Mouse (Mus musculus): Measurements from ENCODE around the gene Cyb561d2.
"Not testable (repeated sequence)": the region's sequence is repeated elsewhere in the genome, so short reads cannot be mapped to it uniquely, and the experiment has no call there.

The Cyb561d2 gene

DNA sequence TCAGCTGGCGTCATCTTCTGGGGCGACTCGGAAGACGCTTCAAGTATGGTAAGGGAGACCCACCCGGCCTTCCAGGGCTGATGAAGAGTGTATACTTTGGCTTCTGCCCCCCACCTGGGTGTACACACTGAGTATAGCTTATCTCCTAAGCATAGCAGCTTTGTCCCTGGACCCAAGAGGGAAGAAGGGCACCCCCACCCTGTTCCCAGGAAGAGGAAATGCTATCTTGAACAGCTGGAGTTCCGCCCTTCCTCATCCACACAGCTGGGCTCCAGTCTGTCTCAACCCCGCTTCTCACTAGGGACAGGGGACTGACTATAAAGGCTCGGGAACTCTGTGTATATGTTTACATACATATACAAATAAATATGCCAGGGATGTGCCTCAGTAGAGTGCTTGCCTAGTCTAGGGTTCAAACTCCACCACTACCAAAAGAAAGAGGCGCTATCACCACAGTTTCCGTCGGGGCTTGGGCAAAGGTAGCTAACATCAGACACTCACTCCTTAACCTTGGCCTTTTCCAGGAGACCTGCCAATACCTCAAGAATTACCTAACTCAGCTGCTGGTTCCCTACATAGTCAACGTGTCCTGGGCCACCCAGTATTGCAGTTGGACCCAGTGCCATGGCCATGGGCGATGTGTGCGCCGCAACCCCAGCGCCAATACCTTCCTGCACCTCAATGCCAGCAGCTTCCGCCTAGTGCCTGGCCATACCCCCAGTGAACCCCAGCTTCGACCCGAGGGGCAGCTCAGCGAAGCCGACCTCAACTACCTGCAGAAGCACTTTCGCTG lies 29.7 kb upstream of the Cyb561d2 start:
- in situ Hi-C loops (cut with MboI, MseI): no loop called here

DNA sequence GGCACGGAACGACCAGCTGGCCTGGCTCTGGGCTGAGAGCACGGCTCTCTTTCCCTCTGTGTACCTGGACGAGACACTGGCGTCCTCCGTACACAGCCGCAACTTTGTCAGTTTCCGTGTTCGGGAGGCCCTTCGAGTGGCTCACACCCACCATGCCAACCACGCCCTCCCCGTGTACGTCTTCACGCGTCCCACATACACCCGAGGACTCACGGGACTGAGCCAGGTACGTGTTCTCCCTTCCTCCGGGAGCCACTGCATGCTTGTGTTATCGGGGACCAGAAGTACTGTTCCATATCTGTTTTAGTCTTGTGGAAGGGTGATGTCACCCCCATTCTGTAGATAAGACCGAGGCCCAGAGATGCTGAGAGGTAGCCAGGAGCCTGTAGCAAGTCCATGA lies 28.9 kb upstream of the Cyb561d2 start:
- in situ Hi-C loops (cut with MboI, MseI): no loop called here

DNA sequence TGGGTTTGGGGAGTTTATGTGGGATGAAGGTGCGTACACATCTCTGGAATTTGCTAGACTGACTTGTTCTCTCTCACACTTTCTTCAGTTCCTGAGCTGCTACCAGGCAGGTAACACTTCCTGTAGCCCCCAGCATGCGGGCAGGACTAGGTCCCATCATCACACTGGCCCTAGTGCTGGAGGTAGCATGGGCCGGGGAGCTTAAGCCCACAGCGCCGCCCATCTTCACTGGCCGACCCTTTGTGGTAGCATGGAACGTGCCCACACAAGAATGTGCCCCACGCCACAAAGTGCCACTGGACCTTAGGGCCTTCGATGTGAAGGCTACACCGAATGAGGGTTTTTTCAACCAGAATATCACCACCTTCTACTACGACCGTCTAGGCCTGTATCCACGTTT lies 28.0 kb upstream of the Cyb561d2 start:
- in situ Hi-C loops (cut with MboI, MseI): no loop called here

DNA sequence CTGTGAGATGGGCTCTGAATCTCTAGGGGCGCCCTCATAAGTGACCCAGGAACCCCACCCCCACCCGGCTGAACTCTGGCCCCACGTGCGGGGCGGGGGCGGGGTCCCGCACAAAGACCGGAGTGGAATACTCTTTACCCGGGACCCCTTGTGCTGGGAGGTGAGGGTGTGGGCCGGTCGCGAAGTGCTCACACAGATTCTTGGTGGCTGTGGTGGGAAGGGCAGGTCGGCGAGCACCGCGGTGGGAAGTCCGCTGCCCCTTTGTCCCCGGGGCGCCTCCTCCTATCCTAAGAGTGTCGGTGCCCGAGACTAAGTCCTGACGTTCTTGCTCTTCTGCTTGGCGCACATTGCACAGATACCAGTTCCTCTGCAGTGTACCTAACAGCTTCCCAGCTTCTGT lies 27.3 kb upstream of the Cyb561d2 start:
- in situ Hi-C loops (cut with MboI, MseI): no loop called here

DNA sequence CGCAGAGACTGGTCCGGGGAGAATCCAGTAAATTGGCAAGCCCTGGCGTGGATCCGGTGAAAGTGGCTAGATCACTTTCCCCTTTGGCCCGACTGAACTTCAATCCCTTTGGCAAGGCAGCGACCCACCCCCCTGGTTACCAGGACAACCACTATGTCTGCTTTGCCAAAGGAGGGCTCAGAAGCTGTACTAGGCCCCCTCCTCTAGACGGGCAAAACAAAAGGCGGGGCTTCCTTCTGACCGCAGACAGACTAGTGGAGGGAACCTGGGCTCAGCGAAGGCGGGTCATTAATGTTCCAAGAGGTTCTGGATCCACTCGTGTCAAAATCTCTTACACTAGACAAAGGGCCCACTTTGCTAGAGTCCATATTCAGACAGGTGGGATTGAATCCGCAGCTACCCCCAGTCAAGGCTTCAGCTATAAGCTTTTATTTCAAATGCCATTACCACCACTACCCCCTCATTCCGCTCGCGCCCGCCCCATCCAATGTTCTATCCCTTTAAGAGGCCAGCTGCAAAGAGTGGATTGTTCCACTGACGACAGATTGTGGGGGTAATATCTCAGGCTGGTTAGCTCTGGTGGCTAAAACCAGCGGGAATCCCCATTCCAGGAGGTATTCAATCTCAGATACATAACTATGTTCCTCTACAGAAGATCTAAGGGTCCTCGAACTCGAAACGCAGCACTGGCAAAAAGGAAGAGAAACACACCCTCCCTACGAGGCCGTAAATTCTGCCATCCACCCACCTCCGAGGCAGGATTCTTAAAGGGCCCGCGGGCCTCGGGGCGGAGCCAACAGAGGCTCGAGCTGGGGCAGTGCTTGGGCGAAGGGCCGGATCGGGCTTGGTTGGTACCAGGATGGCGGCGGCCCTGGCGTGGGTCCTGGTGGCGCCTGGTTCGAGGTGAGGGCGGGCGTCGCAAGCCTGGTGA lies 26.6 kb upstream of the Cyb561d2 start:
- in situ Hi-C loops (cut with MboI, MseI): no loop called here

DNA sequence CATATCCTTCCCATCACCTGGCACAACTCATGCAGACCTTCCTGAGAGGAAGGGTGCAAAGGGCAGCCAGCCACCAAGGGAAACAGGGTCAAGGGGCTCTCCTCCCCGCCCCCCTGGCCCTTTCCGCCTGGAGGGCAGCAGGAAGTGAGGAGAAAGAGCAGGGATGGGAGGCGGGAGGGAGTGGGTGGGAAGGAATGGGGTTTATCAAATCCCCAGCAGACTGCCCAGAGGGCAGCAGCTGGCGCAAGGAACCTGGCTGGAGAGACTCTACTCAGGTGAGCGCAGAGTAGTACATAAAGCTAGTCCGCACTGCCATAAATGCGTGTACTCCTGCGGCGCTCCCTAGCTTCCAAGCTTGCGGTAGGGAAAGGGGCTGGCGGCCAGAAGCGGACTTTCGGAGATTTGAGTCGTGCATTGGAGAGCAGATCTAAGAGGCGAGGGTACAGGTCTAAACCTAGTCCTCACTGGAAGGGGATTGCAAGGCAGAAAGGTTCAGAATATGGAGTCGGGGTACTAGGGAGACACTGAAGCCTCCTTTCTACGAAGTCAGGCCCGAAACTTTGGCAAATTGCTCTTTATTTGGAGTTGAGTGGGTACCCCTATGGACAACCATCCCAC lies 25.8 kb upstream of the Cyb561d2 start, which contains the start of gene Hyal2:
Gene Hyal2, plus strand, starts transcription at position 244 of the 618 bp plus-strand sequence.
- in situ Hi-C loops (cut with MboI, MseI): no loop called here

DNA sequence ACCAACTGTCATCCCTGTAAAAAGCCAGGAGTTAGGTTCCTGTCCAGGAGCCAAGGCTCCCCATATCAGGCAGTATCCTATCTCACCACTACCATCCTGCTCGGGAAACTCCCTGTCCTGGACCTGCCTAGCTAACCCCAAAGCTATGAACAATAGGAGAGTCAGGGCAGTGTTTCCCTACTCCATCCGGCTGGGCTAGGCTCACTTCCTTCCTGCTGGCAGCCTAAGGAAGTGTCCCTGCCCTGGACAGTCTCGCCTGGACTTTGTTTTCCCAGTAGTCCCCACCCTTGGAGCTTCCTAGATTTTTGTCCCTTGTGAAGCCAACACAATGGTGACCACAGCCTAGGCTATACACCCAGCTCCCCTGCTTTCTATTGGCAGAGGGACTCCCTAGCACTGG lies 24.9 kb upstream of the Cyb561d2 start:
- in situ Hi-C loops (cut with MboI, MseI): no loop called here

DNA sequence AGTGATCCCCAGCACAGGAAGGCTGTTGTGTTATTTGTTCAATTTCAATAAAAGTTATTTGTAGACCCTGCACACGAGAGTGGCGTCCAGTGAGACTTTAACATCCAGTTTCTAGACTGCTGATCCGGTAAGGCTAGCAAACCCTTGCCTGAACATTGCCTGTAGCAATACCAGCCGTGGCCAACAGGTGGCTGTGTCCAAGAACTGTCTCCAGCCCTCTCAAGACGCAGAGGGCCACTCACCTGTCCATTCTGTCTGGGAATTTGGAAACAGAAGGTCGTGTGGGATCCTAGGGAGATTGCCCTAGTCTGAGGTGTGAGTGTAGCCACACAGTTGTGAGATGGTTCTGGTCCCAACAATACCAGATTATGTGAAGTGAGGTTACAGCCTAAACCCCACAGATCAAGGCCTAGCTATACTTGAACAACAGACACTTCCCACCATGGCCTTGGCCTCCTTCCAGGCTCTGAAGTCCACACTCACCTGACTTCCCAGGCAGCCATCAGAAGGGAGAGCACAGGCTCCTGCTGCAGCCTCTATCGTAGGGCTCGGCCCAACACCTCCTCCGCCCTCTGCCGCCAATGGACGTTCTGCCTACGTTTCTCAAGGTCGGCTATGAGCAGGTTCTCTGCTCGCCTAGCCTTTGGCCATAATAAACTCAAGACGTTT lies 24.2 kb upstream of the Cyb561d2 start:
- in situ Hi-C loops (cut with MboI, MseI): no loop called here

DNA sequence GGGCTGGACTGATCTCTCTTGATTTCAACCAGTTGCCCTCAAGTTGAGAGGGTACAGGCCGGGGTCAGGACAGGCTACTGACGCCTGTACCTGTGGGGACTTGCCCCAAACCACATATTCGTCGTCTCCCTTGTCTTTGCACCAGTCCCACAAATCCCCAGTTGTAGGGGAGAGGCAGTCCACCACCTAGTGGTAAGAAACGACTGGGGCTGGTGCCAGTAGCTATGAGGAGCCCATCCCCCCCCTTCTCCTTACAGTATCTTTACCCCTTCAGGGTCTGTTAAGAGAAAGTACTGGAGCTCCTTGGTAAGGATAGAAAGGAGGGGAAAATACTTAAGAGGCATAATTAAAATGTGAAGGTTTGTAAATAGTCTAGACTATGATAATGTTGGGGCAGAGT lies 23.6 kb upstream of the Cyb561d2 start:
- in situ Hi-C loops (cut with MboI, MseI): not testable (repeated sequence)

DNA sequence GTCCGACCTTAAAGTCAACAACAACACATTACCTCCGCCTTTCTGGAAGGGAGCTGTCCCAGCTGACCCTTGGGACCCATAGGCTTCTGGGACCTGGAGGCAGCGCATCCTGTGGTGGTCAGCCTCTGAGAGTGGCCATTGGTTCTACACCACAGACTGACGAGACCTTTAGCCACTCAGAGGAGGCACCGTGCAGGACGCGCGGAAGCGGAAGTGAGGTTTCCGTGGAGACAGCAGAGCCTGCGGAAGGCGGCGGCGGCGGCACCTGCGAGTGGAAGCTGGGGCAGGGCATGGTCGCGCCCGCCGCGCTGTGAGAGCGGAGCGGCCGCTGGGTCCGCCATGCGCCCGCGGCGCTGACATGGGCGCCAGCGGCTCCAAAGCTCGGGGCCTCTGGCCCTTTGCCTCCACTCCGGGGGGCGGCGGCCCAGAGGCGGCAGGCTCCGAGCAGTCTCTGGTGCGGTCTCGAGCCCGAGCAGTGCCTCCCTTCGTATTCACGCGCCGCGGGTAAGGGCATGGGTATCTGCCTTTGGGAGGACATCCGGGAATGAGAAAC lies 21.1 kb upstream of the Cyb561d2 start, which contains the start of gene Tusc2:
Gene Tusc2, plus strand, starts transcription at position 227 of the 553 bp plus-strand sequence.
- in situ Hi-C loops (cut with MboI, MseI): no loop called here

DNA sequence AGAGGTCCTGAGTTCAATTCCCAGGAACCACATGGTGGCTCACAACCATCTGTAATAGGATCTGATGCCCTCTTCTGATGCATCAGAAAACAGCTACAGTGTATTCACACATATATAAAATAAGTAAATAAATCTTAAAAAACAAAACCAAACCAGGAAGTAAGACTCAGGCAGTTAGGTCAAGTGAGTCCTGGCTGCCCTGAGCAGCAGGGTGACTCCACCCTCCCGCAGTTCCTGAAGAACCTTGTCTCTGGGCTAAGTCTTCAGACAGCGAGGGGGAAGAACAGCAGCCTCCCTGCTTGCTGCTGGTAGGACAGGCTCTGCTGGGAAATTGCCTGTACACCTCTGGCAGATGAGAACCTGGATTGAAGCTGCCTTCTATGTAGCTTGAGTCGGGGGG lies 14.4 kb upstream of the Cyb561d2 start:
- in situ Hi-C loops (cut with MboI, MseI): no loop called here

DNA sequence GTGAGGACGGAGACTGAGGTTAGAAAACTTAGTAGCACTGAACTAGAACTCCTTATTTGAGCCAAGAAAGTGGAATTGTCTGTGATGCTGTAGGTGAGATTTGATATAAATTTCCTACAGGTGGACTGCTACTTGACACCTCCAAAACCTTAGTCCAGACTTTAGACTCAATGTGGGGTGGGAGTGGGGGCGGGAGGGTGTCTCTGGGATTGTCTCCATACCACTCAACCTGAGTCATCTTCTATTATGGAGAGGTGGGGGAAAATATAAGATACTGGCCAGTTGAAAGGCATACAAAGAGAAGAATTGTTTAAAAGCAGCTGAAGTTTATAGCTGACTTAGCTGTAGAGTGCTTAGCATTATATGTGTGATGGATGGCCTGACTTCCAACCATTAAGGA lies 13.7 kb upstream of the Cyb561d2 start:
- in situ Hi-C loops (cut with MboI, MseI): no loop called here

DNA sequence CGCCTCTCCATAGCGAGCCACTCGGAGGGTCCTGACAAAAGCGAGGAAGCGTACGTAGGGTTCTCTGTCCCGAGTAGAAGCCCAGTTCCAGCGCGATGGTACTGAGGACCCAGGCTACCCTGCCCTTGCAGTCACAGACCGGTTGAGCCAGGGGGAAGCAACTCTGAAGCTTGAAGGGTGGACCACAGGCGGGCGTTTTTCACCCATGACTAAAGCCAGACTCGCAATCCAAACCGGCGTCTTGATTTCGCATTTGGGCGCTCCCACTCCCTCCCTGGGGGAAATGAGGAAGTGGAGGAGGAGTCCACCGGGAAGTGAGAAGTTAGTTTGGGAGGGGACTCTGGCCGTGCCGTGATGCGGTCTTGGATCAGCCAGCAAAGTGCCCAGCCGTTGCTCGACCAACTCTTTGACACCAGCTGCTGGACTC lies 13.1 kb upstream of the Cyb561d2 start:
- in situ Hi-C loops (cut with MboI, MseI): no loop called here

DNA sequence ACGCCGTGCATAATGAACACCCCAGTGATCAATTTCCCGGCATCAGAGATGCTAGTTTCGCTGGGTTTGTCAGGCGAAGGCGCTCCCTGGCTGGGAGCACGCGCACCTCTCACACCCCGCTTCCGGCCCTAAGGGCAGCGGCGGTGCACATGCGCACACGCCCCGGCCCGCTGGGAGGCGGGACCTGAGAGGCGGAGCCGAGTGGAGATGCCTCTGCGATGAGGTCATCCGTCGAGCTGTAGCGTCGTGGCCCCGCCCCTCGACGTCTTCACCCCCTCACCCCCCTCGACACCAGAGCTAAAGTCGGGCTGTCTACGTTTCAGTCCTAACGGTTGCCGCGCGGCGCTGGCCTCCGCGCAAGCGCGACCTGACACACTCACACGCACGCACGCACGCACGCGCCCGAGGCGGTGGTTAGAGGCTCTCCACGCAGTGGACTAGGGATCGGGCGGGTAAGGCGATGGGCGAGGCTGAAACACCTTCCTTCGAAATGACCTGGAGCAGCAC lies 12.4 kb upstream of the Cyb561d2 start:
- in situ Hi-C loops (cut with MboI, MseI): no loop called here

DNA sequence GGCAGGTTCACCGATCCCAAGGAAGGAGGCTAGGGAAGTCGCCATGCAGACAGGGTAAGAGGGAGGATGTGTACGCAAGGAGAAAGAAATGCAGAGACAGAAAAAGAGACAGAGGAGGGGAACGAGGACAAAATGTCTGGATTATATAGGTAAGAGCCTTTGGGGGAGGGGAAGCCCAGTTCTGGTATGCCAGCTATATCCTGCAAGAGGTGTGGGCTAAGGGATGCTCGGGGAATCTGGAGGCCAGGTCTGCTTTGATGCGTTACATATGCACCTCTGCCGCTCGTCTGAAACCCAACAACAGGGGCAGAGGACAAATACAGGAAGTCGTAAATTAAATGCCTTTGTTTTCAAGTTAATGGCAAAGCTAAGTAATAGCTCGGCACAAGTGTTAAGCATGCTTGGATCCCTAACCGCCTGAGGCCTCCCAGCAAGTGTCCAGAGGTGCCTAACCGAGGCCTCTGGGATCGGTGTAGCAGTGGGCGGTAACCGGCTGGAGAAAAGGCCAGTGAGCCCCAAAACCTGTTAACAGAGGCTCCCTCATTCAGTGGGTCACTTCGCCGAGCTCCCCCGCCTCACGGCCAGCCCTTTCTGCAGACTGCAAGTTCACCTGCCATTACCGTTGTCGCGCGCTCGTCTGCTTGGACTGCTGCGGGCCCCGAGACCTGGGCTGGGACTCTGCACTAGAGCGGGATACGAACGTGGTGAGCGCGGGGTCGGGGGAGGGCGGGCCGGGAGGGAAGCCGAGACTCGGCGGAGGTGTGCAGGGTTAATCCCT lies 11.7 kb upstream of the Cyb561d2 start:
- in situ Hi-C loops (cut with MboI, MseI): no loop called here

DNA sequence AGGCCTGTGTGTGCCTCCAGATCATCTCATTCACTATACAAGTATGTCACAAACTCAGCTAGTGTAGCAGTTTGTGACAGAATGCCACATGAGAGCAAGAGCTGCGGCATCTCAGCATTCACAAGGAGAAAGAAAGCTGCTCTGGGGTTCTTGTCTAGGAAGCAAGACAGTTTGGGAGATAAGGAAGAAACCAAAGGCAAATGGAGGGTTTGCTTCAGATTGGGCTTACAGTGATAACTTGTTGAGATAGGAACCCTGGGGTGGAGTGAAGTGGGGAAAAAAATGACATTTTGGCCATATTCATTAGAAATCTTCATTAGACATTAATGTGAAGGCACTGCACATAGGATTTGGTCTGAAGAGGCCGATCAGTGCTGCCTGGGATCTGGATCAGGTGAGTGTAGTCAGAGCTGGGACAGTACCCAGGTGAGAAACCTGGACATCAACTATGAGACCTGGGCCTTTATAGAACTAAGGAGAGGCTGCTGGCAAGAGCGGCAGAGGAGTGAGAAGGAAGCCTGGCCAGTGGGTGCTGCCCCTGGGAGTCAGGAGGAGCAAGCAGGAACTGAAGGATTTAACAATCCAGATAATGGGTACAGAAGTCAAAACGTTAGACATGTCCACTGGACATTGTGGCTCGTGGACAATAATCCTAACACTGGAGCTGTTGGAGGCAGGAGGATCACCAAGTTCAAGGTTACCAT lies 10.8 kb upstream of the Cyb561d2 start:
- in situ Hi-C loops (cut with MboI, MseI): no loop called here

DNA sequence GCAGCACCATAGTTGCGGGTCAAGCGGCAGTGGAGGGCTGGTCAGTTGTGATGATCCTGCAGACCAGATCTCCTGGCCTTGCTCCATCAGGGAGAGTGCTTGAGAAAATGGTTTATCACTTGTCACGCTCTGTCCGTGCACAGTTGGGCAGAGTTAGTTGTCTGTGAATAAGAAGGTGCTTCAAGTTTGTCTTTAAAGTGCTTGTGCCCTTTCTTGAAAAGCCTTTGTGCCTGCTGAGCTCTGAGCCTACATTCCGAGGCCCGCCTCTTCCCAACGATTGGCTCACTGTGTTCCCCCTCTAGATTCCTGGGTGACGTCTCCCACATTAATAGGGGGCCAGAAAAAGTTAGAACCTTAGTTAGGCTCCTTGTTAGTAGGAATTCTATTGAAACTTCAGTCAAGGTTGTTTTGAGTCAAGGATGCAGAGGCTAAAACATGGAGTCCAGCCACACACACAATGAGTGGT lies 9.9 kb upstream of the Cyb561d2 start:
- in situ Hi-C loops (cut with MboI, MseI): no loop called here

DNA sequence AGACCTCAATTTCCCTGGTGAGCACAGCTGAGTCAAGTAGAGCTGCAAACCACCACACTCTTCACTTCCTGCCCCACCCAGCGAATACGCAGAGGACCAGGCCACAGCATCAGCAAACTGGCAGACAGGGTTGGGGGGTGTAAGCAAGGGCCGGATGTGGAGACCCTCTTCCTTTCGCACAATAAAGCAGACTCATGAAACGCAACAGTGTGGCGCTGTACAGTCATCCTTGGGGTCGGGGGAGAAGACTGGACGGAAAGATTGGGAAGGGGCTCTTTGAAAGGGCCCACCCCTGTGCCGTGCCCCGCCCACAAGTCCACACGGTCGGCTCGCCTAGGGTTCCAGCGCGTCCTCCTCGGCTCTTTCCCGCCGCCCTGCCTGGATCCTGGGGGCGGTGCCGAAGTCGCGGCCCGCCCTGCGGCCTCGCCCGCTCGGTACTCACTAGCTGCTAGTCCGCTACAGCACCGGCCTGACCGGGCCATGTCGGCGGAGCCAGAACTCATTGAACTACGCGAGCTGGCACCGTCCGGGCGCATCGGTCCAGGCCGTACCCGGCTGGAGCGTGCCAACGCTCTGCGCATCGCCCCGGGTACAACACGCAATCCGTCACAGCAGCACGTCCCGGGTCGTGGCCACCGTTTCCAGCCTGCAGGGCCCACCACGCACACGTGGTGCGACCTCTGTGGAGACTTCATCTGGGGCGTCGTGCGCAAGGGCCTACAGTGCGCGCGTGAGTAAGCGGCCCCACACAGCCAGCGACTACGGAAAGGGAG lies 9.3 kb upstream of the Cyb561d2 start, which contains the start of gene Rassf1:
Gene Rassf1, plus strand, starts transcription at position 439 of the 773 bp plus-strand sequence.
- in situ Hi-C loops (cut with MboI, MseI): no loop called here

All from T-helper 2 cell (primary cell).